Mouse (Mus musculus): Measurements from ENCODE around the gene Dnajc22. TPM values are rescaled to one million over a fixed set of nuclear protein-coding genes. Genes with fewer than 3 reads are reported as not detected.

Gene Dnajc22
- 0.54 and 0.68 TPM in 2 replicates for polyA plus RNA-seq (2012; rRNA removed)

DNA sequence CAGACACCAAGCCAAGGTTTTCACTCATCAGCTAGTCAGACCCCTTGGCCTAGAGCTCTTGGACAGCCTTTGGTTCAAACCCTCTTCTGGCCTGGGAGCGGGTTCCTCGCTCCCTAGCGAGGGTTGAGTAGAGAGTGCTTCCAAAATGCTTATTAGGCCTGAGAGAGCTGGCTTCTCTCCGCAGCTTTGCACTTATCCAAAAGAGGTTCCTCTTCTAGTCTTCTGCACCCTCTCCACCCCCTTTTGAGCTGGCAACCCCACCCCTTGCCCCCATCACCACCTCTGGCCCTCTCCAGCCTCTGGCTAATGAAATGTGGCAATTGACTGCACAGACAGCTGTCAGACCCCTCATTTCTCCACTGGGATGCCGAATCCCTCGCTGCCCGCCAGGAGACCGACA is at the start of gene Dnajc22:
Gene Dnajc22, plus strand, starts transcription at position 301 of the 400 bp plus-strand sequence.

DNA sequence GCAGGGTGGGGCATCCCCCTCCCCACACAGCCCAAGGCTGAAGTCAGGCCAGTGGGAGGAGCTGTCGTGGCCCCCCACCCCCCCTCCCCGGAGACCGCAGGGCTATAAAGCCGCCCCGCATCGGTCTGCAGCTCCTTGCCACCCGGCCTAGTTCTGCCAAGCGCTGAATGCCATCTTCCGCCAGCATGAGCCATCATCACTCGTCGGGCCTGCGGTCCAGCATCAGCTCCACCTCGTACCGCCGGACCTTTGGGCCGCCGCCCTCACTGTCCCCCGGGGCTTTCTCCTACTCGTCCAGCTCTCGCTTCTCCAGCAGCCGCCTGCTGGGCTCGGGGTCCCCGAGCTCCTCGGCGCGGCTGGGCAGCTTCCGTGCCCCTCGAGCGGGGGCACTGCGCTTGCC is 37.9 kb upstream of the Dnajc22 start, which contains the start of gene Prph:
Gene Prph, plus strand, starts transcription at position 135 of the 400 bp plus-strand sequence.

DNA sequence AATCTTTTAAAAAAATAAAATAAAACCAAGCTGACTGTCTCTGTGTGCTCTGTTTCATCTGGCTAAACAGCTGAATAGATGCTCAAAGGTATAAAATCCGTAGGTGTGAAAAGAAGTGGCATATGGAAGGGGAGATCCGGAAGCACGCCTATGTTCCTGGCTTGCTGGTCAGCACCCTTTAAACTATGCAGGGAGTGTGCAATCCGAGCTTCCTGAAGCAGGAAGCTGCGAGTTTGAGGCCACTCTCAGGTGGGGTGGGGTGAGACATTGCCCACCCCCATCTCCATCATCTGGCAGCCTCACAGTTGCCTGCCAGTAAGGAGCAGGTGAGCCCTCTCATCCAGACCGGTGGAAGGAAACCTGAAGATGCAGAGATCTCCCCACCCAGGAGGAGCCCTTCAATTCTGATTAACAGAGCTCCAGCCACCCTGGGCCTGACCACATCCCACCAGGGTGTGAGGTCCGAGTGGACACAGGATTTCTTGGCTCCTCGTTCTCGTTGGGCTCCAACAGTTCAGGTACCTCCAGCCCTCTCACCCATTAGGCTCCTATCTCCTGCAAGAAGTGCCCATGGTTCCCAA is 18.9 kb upstream of the Dnajc22 start, which contains the start of gene Troap:
Gene Troap, plus strand, starts transcription at position 557 of the 581 bp plus-strand sequence.

DNA sequence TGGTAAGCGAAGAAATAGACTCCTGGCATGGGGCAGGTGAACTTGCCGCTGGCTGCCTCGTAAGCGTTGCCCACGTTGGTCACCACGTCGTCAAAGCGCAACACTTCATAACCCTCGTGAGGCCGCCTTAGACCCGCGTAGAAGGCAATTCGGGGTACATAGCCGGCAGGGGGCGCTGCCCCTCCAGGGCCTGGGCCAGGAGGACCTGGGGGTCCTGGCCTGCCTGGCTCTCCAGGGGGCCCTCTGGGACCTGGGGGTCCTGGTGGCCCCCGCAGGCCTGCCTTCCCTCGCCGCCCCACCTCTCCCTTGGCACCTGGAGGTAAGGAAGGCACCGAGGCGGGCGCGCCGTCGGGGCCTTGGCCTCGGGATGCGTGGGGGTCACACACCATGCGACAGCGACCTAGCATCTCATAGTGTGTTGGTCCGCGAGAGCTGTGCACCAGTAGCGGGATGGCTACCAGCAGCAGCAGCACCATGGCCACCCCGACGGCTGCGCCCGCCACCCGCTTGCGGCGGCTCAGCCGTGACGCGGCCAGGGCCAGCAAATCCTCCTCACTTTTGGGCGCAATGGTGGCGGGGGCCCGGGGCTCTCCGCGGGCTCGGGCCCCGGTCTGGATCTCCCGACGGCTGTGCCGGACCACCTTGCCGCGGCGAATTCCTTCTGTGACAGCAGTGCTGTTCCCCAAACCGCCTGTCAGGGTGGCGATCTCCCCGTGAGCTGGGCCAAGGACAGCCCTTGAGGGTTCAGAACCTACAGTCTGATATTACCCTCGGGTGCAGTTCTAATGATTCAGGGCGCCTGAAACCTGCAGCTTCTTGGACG is 5.5 kb upstream of the Dnajc22 start, which contains the start of gene C1ql4:
Gene C1ql4, minus strand, starts transcription at position 565 of the 823 bp plus-strand sequence.

DNA sequence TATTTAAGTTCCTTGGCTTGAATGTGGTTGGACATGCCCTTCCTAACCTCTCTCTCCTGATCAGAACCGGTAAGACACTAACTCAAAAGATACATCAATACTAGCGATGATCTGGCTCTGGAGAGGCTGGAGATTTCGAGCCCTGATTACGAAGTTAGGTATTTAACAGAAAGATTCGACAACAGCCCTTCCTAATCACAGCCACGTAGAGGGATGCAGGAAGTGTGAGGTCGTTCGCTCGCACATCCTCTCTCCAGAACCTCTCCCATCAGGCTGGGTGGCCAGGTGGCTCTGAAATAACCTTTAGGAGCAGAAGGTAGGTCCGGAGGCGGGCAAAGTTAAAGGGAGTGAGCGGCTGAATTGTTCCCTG is 32.7 kb downstream of the Dnajc22 start, which contains the start of gene Spats2:
Gene Spats2, plus strand, starts transcription at position 206 of the 370 bp plus-strand sequence.

Other genes with a start within 250 kb of the Dnajc22 start
- gene Kmt2d, start 222.0 kb upstream of the Dnajc22 start, polyA plus RNA-seq (2012; rRNA removed), result 21.3 and 24.1 TPM in 2 replicates
- gene Rhebl1, start 198.6 kb upstream of the Dnajc22 start, polyA plus RNA-seq (2012; rRNA removed), result 47.9 and 49.9 TPM in 2 replicates
- 0.39 and 1.5 TPM in 2 replicates for gene Dhh, start 194.6 kb upstream of the Dnajc22 start, polyA plus RNA-seq (2012; rRNA removed)
- 75.4 and 86.9 TPM in 2 replicates for gene Lmbr1l, start 174.9 kb upstream of the Dnajc22 start, polyA plus RNA-seq (2012; rRNA removed)
- 1,779 and 1,791 TPM in 2 replicates for gene Tuba1b, start 158.6 kb upstream of the Dnajc22 start, polyA plus RNA-seq (2012; rRNA removed)
- gene Gm49450, start 139.6 kb upstream of the Dnajc22 start, polyA plus RNA-seq (2012; rRNA removed), result 384 and 475 TPM in 2 replicates
- 10,267 and 11,281 TPM in 2 replicates for gene Tuba1a, start 139.5 kb upstream of the Dnajc22 start, polyA plus RNA-seq (2012; rRNA removed)
- 32.6 and 36.8 TPM in 2 replicates for gene Tuba1c, start 63.3 kb upstream of the Dnajc22 start, polyA plus RNA-seq (2012; rRNA removed)
- gene Prph, start 38.0 kb upstream of the Dnajc22 start, polyA plus RNA-seq (2012; rRNA removed), result 7.2 and 58.2 TPM in 2 replicates
- 5.7 and 7.4 TPM in 2 replicates for gene Troap, start 18.6 kb upstream of the Dnajc22 start, polyA plus RNA-seq (2012; rRNA removed)
- 4.2 and 4.5 TPM in 2 replicates for gene C1ql4, start 5.4 kb upstream of the Dnajc22 start, polyA plus RNA-seq (2012; rRNA removed)
- 37.9 and 39.9 TPM in 2 replicates for gene Spats2, start 32.7 kb downstream of the Dnajc22 start, polyA plus RNA-seq (2012; rRNA removed)
- 12.2 and 12.6 TPM in 2 replicates for gene Kcnh3, start 131.7 kb downstream of the Dnajc22 start, polyA plus RNA-seq (2012; rRNA removed)
- gene Mcrs1, start 158.8 kb downstream of the Dnajc22 start, polyA plus RNA-seq (2012; rRNA removed), result 142 and 145 TPM in 2 replicates
- 181 and 191 TPM in 2 replicates for gene Prpf40b, start 201.9 kb downstream of the Dnajc22 start, polyA plus RNA-seq (2012; rRNA removed)
- gene Fam186b, start 202.7 kb downstream of the Dnajc22 start, polyA plus RNA-seq (2012; rRNA removed), result 0.58 and 0.78 TPM in 2 replicates

Data from central nervous system, embryonic 18 days (tissue).